Mouse (Mus musculus) liver, embryonic 15.5 days (tissue): ENCODE measurements around the gene Atp6v1g2. TPM values are rescaled to one million over a fixed set of nuclear protein-coding genes. Genes with fewer than 3 reads are reported as not detected.

ENCODE experiments used
- ATAC-seq: fragments of 200-750 bp; cut with Nextera tagmentation; 2 replicates; pipeline ENCODE4 v1.8.0; 2017; ENCODE audit warnings: moderate number of reproducible peaks, mild to moderate bottlenecking, moderate library complexity; ENCODE audit not compliant: insufficient read depth
- H3K27ac ChIP-seq: fragments of 300-500 bp; sonication (generic); replicated peaks from 2 replicates; pipeline ENCODE4 v1.5.1; 2015; ENCODE audit warnings: mild to moderate bottlenecking, inconsistent platforms
- H3K27me3 ChIP-seq: fragments of 300-500 bp; sonication (generic); 2 replicates; pipeline ENCODE4 v1.6.1; 2015; ENCODE audit warnings: mild to moderate bottlenecking, inconsistent platforms
- H3K36me3 ChIP-seq: fragments of 300-500 bp; sonication (generic); replicated peaks from 2 replicates; pipeline ENCODE4 v1.6.1; 2015; ENCODE audit warnings: moderate library complexity, mild to moderate bottlenecking, inconsistent platforms
- H3K4me1 ChIP-seq: fragments of 300-500 bp; sonication (generic); replicated peaks from 2 replicates; pipeline ENCODE4 v1.6.1; 2015; ENCODE audit warnings: inconsistent platforms
- H3K4me2 ChIP-seq: fragments of 300-500 bp; sonication (generic); 2 replicates; pipeline ENCODE4 v1.6.1; 2015; ENCODE audit warnings: moderate library complexity, mild to moderate bottlenecking, inconsistent platforms
- H3K4me3 ChIP-seq: fragments of 300-500 bp; sonication (generic); replicated peaks from 2 replicates; pipeline ENCODE4 v1.5.1; 2015; ENCODE audit warnings: mild to moderate bottlenecking, inconsistent platforms
- H3K9ac ChIP-seq: fragments of 300-500 bp; sonication (generic); 2 replicates; pipeline ENCODE4 v1.6.1; 2015; ENCODE audit warnings: moderate library complexity, mild to moderate bottlenecking, inconsistent platforms
- H3K9me3 ChIP-seq: fragments of 300-500 bp; sonication (generic); replicated peaks from 2 replicates; pipeline ENCODE4 v1.6.1; 2016; ENCODE audit warnings: inconsistent platforms
- WGBS: fragments of 180-500 bp; shearing (Covaris S2); methylation state at CpG from one replicate; pipeline ENCODE4 v1.1.7; 2015; ENCODE audit warnings: mixed read lengths; ENCODE audit not compliant: insufficient replicate concordance; 5-methylcytosine and 5-hydroxymethylcytosine counted together
- polyA plus RNA-seq: library from polyadenylated mRNA; unstranded; fragments of >200 nt; fragmentation: Nextera tagmentation; extraction: Ambion mirVana; gene quantifications from 2 replicates; pipeline ENCODE4 v1.2.1, GENCODE M21; 2015

The Atp6v1g2 gene
- polyA plus RNA-seq, 1 experiment from 2014 or later, result 0.58 TPM

DNA sequence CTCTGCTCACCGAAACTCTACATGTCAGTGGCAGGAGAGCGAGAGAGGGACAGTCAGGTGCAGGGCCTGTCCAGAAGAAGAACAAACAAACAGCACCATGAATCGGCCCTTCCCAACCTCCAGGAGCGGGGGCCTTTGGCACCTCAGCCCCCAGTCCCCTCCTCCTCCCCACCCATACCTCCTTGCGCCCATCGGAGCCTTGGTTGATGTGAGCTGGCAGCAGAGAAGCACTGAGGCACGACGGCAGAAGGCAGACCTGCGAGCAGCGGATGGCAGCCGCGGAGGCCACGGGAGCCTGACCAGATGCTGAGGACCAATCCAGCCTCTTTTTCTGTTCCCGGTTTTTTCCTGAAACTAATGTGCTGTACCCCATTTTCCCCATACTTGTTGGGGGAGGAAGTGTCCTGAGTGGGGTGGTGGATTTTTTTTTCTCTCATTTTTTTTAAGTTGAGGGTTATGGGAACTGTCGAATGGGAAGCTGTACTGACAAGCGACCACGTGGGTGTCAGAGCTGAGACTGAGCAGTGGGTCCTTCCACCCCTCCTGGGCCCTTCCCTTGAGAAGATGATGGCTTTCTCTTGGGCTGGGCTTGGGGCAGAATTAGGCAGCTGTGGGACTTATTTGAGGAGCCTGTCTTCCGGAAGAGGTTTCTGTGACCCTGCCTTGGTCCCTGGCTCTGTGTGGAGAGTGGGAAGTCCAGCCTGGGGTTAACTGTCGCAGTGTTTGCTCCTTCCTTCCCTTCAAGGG lies 16.2 kb downstream of the Atp6v1g2 start:
- no peaks in the 10 kb centered on the region for H3K9me3 ChIP-seq
- 88% methylated on average over 19 of the region's 19 CpGs for WGBS
- no peak overlapping the region for H3K27ac ChIP-seq
- peaks cover 96% of the 10 kb centered on the region for H3K36me3 ChIP-seq
- peaks cover 30% of the 10 kb centered on the region for H3K4me1 ChIP-seq
- ATAC-seq, result no peak
- H3K27me3 ChIP-seq, result no peaks in the 10 kb centered on the region
- H3K4me3 ChIP-seq, result no peak overlapping the region
- H3K9ac ChIP-seq, result no peak overlapping the region
- H3K4me2 ChIP-seq, result no peak overlapping the region

DNA sequence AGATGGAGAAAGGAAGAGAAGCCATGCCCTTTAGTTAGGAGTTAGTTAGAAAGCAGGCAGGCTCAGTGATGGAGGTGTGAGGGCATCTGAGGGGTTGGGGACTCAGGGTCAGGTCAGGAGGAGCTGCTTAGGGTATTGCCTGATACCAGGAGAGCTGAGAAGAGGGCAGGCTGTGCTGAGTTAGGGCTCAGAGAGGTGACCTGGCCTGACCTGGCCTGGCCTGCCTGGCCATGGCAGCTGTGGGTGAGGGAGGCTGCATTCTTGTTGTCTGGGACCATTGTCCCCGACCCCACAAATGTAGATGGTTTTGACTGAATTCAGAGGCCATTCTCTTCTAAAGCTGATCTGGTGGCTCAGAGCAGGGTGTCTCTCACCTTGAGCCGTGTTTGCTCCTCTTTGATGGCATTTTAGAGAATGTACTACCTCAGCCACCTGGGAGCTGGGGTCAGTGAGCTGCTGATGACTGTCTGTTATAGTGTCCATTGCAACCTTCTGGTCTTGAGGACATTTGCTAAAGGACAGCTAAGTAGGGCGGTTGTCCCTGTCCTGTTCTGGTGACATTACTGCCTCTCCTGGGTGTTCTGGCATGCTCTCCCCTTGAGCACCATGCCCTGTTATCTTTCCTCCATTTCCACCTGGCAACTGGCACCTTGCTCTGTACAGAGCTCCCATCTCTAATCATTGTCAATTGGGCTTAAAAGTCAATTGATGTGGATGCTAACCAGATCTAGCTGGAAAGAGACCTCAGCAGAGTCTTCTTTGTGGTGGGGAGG lies 17.1 kb downstream of the Atp6v1g2 start:
- peaks cover 87% of the 10 kb centered on the region for H3K36me3 ChIP-seq
- 88% methylated on average over 3 of the region's 3 CpGs for WGBS
- H3K9ac ChIP-seq, result no peak overlapping the region
- H3K4me2 ChIP-seq, result no peak overlapping the region
- H3K9me3 ChIP-seq, result no peaks in the 10 kb centered on the region
- H3K4me1 ChIP-seq, result peaks cover 21% of the 10 kb centered on the region
- H3K27ac ChIP-seq, result 0 out of 2 replicates have a peak overlapping the region, but pooled peaks have one; percentile 2
- H3K4me3 ChIP-seq, result no peak overlapping the region
- no peak for ATAC-seq
- H3K27me3 ChIP-seq, result no peaks in the 10 kb centered on the region

DNA sequence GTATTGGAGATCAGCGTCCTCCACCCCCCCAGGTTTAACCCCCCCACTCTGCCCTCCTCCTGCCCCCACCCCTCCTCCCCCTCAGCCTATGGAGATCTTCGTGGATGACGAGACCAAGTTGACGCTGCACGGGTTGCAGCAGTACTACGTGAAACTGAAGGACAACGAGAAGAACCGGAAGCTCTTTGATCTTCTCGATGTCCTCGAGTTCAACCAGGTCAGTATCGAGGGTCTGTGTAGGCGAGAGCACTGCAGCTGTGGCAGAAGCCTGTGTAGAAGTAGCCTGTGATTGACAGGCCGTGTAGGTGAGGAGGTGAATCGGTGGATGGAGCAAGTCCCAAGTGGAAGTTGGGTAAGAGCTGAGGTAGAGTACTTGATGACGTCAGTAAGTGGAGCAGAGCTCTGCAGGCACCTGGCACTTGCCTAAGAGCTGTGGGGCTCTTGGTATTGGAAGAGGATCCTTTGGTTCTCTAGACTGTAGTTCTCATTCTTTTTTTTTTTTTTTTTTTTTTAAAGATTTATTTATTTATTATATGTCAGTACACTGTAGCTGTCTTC lies 17.8 kb downstream of the Atp6v1g2 start:
- Histone ChIP-seq H3K4me3 (no peak overlapping the region), H3K36me3 (peaks cover 80% of the 10 kb centered on the region), H3K9me3 (no peaks in the 10 kb centered on the region), H3K9ac (no peak overlapping the region), H3K4me2 (no peak overlapping the region), H3K27ac (0 out of 2 replicates have a peak overlapping the region, but pooled peaks have one; percentile 2), H3K4me1 (peaks cover 14% of the 10 kb centered on the region), H3K27me3 (no peaks in the 10 kb centered on the region)
- ATAC-seq, result no peak
- WGBS, result 80% methylated on average over 15 of the region's 15 CpGs

DNA sequence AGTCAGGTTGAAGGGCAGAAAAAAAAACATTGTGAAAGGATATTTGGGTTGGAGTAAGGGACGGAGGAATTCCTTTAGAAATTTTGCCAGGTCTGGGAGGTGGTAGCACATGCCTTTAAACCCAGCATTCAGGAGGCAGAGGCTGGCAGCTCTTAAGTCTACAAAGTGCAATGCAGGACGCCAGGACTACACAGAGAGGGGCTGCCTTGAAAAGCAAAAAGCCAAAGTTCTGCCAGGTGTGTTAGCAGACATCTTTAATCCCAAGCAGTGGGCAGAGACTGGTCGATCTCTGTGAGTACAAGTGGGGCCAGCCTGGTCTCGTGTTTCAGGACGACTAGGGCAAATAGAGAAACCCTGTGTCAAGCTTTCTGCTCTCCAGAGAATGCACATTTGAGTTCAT lies 18.5 kb downstream of the Atp6v1g2 start:
- Histone ChIP-seq H3K27me3 (no peaks in the 10 kb centered on the region), H3K4me2 (no peak overlapping the region), H3K36me3 (peaks cover 72% of the 10 kb centered on the region), H3K27ac (no peak overlapping the region), H3K4me3 (no peak overlapping the region), H3K9ac (no peak overlapping the region), H3K9me3 (no peaks in the 10 kb centered on the region), H3K4me1 (peaks cover 10% of the 10 kb centered on the region)
- 80% methylated on average over 5 of the region's 5 CpGs for WGBS
- ATAC-seq, result no peak

DNA sequence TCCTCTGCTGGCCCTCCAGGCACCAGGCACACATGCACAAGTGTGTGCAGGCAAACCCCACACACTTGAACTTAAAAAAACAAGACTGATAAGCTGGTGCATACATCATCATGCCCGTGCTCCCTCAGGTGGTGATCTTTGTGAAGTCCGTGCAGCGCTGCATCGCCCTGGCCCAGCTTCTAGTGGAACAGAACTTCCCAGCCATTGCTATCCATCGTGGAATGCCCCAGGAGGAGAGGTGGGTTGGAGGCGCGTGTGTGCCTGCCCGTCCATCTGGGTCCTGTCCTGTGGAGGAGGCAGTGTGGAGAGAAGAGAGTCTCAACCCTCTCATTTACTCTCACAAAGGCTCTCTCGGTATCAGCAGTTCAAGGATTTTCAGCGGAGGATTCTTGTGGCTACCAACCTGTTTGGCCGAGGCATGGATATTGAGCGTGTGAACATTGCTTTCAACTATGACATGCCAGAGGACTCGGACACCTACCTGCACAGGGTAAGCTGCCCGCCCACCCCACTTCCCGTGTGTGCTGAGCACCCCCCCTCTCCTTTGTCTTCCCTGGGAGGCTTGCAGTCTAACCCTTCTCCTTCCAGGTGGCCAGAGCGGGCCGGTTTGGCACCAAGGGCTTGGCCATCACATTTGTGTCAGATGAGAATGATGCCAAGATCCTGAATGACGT lies 19.3 kb downstream of the Atp6v1g2 start:
- no peak overlapping the region for H3K9ac ChIP-seq
- no peaks in the 10 kb centered on the region for H3K9me3 ChIP-seq
- H3K27ac ChIP-seq, result no peak overlapping the region
- peaks cover 15% of the 10 kb centered on the region for H3K4me1 ChIP-seq
- no peak overlapping the region for H3K4me2 ChIP-seq
- peaks cover 64% of the 10 kb centered on the region for H3K36me3 ChIP-seq
- H3K4me3 ChIP-seq, result no peak overlapping the region
- H3K27me3 ChIP-seq, result no peaks in the 10 kb centered on the region
- ATAC-seq, result no peak
- 78% methylated on average over 18 of the region's 18 CpGs for WGBS

DNA sequence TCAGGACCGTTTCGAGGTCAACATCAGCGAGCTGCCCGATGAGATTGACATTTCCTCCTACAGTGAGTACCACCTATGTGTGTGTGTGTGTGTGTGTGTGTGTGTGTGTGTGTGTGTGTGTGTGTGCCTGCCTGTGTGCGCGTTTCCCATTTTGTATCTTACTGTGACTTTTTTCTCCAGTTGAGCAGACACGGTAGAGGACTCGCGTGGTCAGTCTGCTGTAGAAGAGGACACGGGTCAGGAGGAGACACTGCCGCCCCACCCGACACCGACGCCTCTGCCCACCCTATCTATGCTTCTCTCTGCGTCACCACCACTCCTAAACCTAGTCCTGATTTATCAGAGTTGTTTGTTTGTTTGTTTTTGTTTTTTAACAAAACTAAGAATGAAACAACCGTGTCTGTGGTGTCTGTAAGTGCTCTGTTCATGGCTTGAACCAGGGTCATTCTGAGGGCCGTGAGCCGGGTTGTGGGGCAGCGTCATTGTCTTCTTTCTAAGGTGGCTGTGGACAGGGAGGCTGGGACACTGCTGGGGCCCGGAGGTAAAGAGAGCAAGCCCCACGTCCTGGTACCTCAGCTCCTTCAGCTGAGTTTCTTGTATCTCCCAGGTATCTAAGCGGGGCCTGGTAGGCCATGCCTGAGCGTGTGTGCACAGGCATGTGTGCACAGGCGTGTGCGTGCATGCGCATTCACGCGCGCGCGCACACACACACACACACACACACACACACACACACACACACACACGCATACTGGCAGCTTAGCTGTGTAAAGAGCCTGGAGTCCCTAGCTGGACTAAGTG lies 20.0 kb downstream of the Atp6v1g2 start:
- no peak for ATAC-seq
- peaks cover 21% of the 10 kb centered on the region for H3K4me1 ChIP-seq
- peaks cover 57% of the 10 kb centered on the region for H3K36me3 ChIP-seq
- H3K9ac ChIP-seq, result no peak overlapping the region
- 83% methylated on average over 32 of the region's 32 CpGs for WGBS
- H3K27me3 ChIP-seq, result no peaks in the 10 kb centered on the region
- no peak overlapping the region for H3K4me3 ChIP-seq
- H3K4me2 ChIP-seq, result no peak overlapping the region
- no peak overlapping the region for H3K27ac ChIP-seq
- no peaks in the 10 kb centered on the region for H3K9me3 ChIP-seq

DNA sequence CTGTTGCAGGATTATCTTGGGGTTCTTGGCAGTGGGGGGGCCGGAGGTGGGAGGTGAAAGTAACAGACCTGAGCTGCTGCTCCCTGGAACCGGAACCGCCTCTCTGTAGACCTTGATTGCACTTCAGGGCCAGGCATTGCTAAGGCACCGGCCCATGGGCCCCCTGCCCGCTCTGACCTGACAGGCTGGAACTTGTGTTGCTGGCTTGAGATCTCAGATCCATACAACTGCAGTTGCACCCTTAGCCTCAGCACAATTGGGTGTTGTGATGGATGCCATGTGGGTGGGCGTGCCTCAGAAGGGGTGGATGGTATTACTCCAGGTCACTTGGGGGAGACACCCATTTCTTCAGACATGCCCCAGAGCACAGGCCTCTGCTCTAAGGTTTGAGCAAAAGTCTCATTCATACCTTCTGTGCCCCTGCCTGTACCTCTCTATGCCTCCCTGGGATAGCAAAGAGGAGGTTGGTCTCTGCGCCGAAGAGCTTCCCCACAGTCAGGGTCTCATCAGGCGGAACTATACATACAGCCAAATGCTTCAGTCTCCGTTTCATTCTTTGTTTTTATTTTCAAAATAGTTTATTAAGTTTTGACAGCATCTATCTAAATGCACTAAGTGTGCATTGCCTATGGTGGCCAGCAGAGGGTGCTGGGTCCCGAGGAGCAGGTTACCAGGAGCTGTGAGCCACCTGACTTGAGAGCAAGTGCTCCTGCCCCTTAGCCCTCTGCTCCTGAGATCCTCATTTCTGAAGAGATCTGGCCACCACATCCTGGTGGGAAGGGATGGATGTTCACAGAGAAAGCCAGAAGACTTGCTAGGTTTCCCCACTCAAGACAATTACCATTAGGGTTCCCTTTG lies 21.0 kb downstream of the Atp6v1g2 start:
- no peak overlapping the region for H3K27ac ChIP-seq
- H3K9me3 ChIP-seq, result no peaks in the 10 kb centered on the region
- peaks cover 47% of the 10 kb centered on the region for H3K36me3 ChIP-seq
- no peaks in the 10 kb centered on the region for H3K27me3 ChIP-seq
- WGBS, result 61% methylated on average over 11 of the region's 11 CpGs
- H3K4me1 ChIP-seq, result peaks cover 29% of the 10 kb centered on the region
- ATAC-seq, result no peak
- no peak overlapping the region for H3K9ac ChIP-seq
- H3K4me3 ChIP-seq, result no peak overlapping the region
- no peak overlapping the region for H3K4me2 ChIP-seq

DNA sequence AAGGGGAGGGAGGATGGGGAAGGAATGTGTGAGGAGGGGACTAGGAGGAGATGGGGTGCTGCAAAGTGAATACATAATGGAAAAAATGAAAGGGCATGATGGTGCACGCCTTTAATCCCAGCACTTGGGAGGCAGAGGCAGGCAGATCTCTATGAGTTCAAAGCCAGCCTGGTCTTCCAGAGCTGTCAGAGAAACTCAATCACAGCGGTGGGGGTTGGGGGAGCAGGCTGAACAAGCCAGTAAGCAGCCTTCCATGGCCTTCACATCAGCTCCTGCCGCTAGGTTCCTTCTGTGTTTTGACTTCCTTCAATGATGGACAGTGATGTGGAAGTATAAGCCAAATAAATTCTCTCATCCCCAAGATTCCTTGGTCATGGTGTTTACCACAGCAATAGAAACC lies 21.8 kb downstream of the Atp6v1g2 start:
- Histone ChIP-seq H3K4me1 (peaks cover 30% of the 10 kb centered on the region), H3K27me3 (no peaks in the 10 kb centered on the region), H3K36me3 (peaks cover 39% of the 10 kb centered on the region), H3K4me3 (no peak overlapping the region), H3K9ac (no peak overlapping the region), H3K9me3 (no peaks in the 10 kb centered on the region), H3K27ac (no peak overlapping the region), H3K4me2 (no peak overlapping the region)
- no peak for ATAC-seq
- WGBS, result 53% methylated on average over 3 of the region's 3 CpGs

DNA sequence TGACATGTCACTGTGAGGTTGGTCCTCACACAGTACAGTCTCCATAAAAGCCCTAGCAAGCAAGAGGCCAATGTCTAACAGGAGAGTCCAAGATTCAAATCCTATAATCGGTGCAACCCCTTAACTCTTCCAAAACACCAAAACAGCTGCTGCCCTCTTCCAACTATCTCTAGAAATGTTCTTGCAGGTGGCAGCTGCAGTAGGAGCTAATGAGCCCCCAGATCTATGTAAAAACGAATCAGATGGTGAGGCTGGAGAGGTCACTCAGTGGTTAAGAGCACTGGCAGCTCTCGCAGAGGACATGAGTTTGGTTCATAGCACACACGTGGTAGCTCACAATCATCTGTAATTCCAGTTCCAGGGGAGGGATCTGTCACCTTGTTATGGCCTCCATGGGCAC lies 22.2 kb downstream of the Atp6v1g2 start:
- H3K36me3 ChIP-seq, result peaks cover 35% of the 10 kb centered on the region
- H3K4me2 ChIP-seq, result no peak overlapping the region
- H3K4me1 ChIP-seq, result peaks cover 27% of the 10 kb centered on the region
- no peak overlapping the region for H3K27ac ChIP-seq
- WGBS, result 41% methylated on average over 4 of the region's 4 CpGs
- H3K4me3 ChIP-seq, result no peak overlapping the region
- ATAC-seq, result no peak
- no peaks in the 10 kb centered on the region for H3K9me3 ChIP-seq
- no peak overlapping the region for H3K9ac ChIP-seq
- H3K27me3 ChIP-seq, result 0 out of 2 replicates have a peak, but pooled peaks cover 3% of the 10 kb centered on the region

DNA sequence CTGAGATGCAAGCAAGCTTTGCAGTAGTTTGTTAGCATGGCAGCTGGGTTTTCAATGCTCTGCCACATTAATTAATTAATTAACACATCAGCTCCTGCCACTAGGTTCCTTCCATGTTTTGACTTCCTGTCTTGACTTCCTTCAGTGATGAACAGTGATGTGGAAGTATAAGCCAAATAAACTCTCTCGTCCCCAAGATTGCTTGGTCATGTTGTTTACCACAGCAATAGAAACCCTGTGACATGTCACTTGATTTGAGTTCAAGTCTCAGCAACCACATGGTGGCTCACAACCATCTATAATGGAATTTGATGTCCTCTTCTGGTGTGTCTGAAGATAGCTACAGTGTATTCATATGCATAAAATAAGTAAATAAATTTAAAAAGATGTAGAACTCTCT lies 23.9 kb downstream of the Atp6v1g2 start:
- H3K9me3 ChIP-seq, result no peaks in the 10 kb centered on the region
- 9% methylated on average over 1 of the region's 1 CpGs for WGBS
- peak overlapping the region; percentile 84 for H3K4me2 ChIP-seq
- H3K4me3 ChIP-seq, result peak overlapping the region; percentile 62
- peak overlapping the region; percentile 83 for H3K27ac ChIP-seq
- peaks cover 19% of the 10 kb centered on the region for H3K36me3 ChIP-seq
- H3K9ac ChIP-seq, result peak overlapping the region; percentile 62
- ATAC-seq, result peak; percentile 41; the same call in 1 of the 2 replicates
- H3K4me1 ChIP-seq, result peaks cover 34% of the 10 kb centered on the region
- H3K27me3 ChIP-seq, result 0 out of 2 replicates have a peak, but pooled peaks cover 14% of the 10 kb centered on the region
